Mouse (Mus musculus): Measurements from ENCODE around the gene Pcbp1. TPM values are rescaled to one million over a fixed set of nuclear protein-coding genes. Genes with fewer than 3 reads are reported as not detected.
A peak's percentile ranks its signal among the peaks of the same experiment; 100 is the strongest.

Gene Pcbp1
- polyA plus RNA-seq, 1 experiment from 2014 or later: 488 TPM

GRCm38 (mm10) chr6:86508736-86509135, 17.4 kb downstream of the Pcbp1 start:
- WGBS: 75% methylated on average over 3 of the region's 3 CpGs
- ATAC-seq (replicated peaks; ENCODE audit: low FRiP score, low read depth): no peak
- no peak for DNase-seq (ENCODE audit: low spot score)
- Histone ChIP-seq H3K9me3 (replicated peaks; ENCODE audit: low read length) (no peaks in the 10 kb centered on the region), H3K27ac (no peak overlapping the region), H3K36me3 (ENCODE audit: insufficient read depth, low read length) (no peaks in the 10 kb centered on the region), H3K9ac (ENCODE audit: low read depth, low read length) (no peak overlapping the region), H3K27me3 (ENCODE audit: insufficient read depth, low read length) (no peaks in the 10 kb centered on the region), H3K4me3 (replicated peaks; ENCODE audit: low read depth, low read length) (no peak overlapping the region), H3K4me1 (replicated peaks; ENCODE audit: insufficient read depth, low read length) (no peaks in the 10 kb centered on the region), H3K4me2 (ENCODE audit: low read length) (no peak overlapping the region)
- TF ChIP-seq CTCF (IDR thresholded peaks at IDR 0.05; ENCODE audit: low read depth): no peak

GRCm38 (mm10) chr6:86507116-86507515, 19.0 kb downstream of the Pcbp1 start:
- DNase-seq (ENCODE audit: low spot score) (no peak), ATAC-seq (replicated peaks; ENCODE audit: low FRiP score, low read depth) (no peak)
- H3K27me3 ChIP-seq (ENCODE audit: insufficient read depth, low read length): no peaks in the 10 kb centered on the region
- no peak overlapping the region for H3K4me3 ChIP-seq (replicated peaks; ENCODE audit: low read depth, low read length)
- no peaks in the 10 kb centered on the region for H3K36me3 ChIP-seq (ENCODE audit: insufficient read depth, low read length)
- no peak overlapping the region for H3K4me2 ChIP-seq (ENCODE audit: low read length)
- H3K9ac ChIP-seq (ENCODE audit: low read depth, low read length): no peak overlapping the region
- H3K9me3 ChIP-seq (replicated peaks; ENCODE audit: low read length): no peaks in the 10 kb centered on the region
- H3K4me1 ChIP-seq (replicated peaks; ENCODE audit: insufficient read depth, low read length): no peaks in the 10 kb centered on the region
- H3K27ac ChIP-seq: no peak overlapping the region
- TF ChIP-seq CTCF (IDR thresholded peaks at IDR 0.05; ENCODE audit: low read depth): no peak

- Histone ChIP-seq H3K4me3 (replicated peaks; ENCODE audit: low read depth, low read length) (no peak overlapping the region), H3K27ac (no peak overlapping the region), H3K9ac (ENCODE audit: low read depth, low read length) (no peak overlapping the region), H3K27me3 (ENCODE audit: insufficient read depth, low read length) (no peaks in the 10 kb centered on the region), H3K4me2 (ENCODE audit: low read length) (no peak overlapping the region), H3K36me3 (ENCODE audit: insufficient read depth, low read length) (no peaks in the 10 kb centered on the region), H3K9me3 (replicated peaks; ENCODE audit: low read length) (no peaks in the 10 kb centered on the region), H3K4me1 (replicated peaks; ENCODE audit: insufficient read depth, low read length) (no peaks in the 10 kb centered on the region)
- DNase-seq (ENCODE audit: low spot score) (no peak), ATAC-seq (replicated peaks; ENCODE audit: low FRiP score, low read depth) (no peak)
- TF ChIP-seq CTCF (IDR thresholded peaks at IDR 0.05; ENCODE audit: low read depth): no peak
- WGBS: 72% methylated on average over 3 of the region's 3 CpGs
Observed at GRCm38 (mm10) chr6:86506309-86506708, 19.8 kb downstream of the Pcbp1 start.

GRCm38 (mm10) chr6:86505671-86506070, 20.4 kb downstream of the Pcbp1 start:
- WGBS: 75% methylated on average over 7 of the region's 7 CpGs
- Histone ChIP-seq H3K4me3 (replicated peaks; ENCODE audit: low read depth, low read length) (no peak overlapping the region), H3K36me3 (ENCODE audit: insufficient read depth, low read length) (no peaks in the 10 kb centered on the region)

GRCm38 (mm10) chr6:86503513-86503912, 22.6 kb downstream of the Pcbp1 start:
- DNase-seq (ENCODE audit: low spot score) (no peak), ATAC-seq (replicated peaks; ENCODE audit: low FRiP score, low read depth) (no peak)
- Histone ChIP-seq H3K4me2 (ENCODE audit: low read length) (no peak overlapping the region), H3K4me3 (replicated peaks; ENCODE audit: low read depth, low read length) (no peak overlapping the region), H3K9me3 (replicated peaks; ENCODE audit: low read length) (no peaks in the 10 kb centered on the region), H3K27me3 (ENCODE audit: insufficient read depth, low read length) (no peaks in the 10 kb centered on the region), H3K36me3 (ENCODE audit: insufficient read depth, low read length) (no peaks in the 10 kb centered on the region), H3K4me1 (replicated peaks; ENCODE audit: insufficient read depth, low read length) (peaks cover 5% of the 10 kb centered on the region; the same call in 1 of the 2 replicates), H3K9ac (ENCODE audit: low read depth, low read length) (no peak overlapping the region), H3K27ac (no peak overlapping the region)
- 81% methylated on average over 4 of the region's 4 CpGs for WGBS
- no peak for TF ChIP-seq CTCF (IDR thresholded peaks at IDR 0.05; ENCODE audit: low read depth)

More at GRCm38 (mm10) chr6:86505671-86506070, 20.4 kb downstream of the Pcbp1 start:
- Histone ChIP-seq H3K4me2 (ENCODE audit: low read length) (no peak overlapping the region), H3K9ac (ENCODE audit: low read depth, low read length) (no peak overlapping the region), H3K27me3 (ENCODE audit: insufficient read depth, low read length) (no peaks in the 10 kb centered on the region), H3K27ac (no peak overlapping the region), H3K4me1 (replicated peaks; ENCODE audit: insufficient read depth, low read length) (no peaks in the 10 kb centered on the region), H3K9me3 (replicated peaks; ENCODE audit: low read length) (no peaks in the 10 kb centered on the region)
- ATAC-seq (replicated peaks; ENCODE audit: low FRiP score, low read depth): no peak
- no peak for TF ChIP-seq CTCF (IDR thresholded peaks at IDR 0.05; ENCODE audit: low read depth)
- no peak for DNase-seq (ENCODE audit: low spot score)

- 37% methylated on average over 5 of the region's 5 CpGs for WGBS
- H3K4me3 ChIP-seq (replicated peaks; ENCODE audit: low read depth, low read length): no peak overlapping the region
- peak overlapping the region; percentile 43 for H3K27ac ChIP-seq
- TF ChIP-seq CTCF (IDR thresholded peaks at IDR 0.05; ENCODE audit: low read depth): no peak
- no peak overlapping the region for H3K4me2 ChIP-seq (ENCODE audit: low read length)
- H3K9me3 ChIP-seq (replicated peaks; ENCODE audit: low read length): no peaks in the 10 kb centered on the region
- DNase-seq (ENCODE audit: low spot score) (peak; percentile 54), ATAC-seq (replicated peaks; ENCODE audit: low FRiP score, low read depth) (no peak)
- peaks cover 22% of the 10 kb centered on the region for H3K4me1 ChIP-seq (replicated peaks; ENCODE audit: insufficient read depth, low read length)
- H3K36me3 ChIP-seq (ENCODE audit: insufficient read depth, low read length): no peaks in the 10 kb centered on the region
- H3K9ac ChIP-seq (ENCODE audit: low read depth, low read length): no peak overlapping the region
- no peaks in the 10 kb centered on the region for H3K27me3 ChIP-seq (ENCODE audit: insufficient read depth, low read length)
Observed at GRCm38 (mm10) chr6:86499571-86500109, 26.5 kb downstream of the Pcbp1 start.

Data from kidney, postnatal 0 days (tissue).